Mouse (Mus musculus): ENCODE data around the gene Prrc2b.

- TF ChIP-seq CTCF (IDR thresholded peaks at IDR 0.05; ENCODE audit: extremely low read depth, insufficient read depth, insufficient read length, insufficient replicate concordance) (no peak), POLR2A (IDR thresholded peaks at IDR 0.05; ENCODE audit: low read depth, low read length) (no peak)
These were observed 4.2 kb upstream of the Prrc2b start for GRCm38 (mm10) chr2:32146617-32147162.

All from spleen, adult 2 months (tissue).